Mouse (Mus musculus) right cerebral cortex, adult 18-20 months (tissue): ENCODE results near the gene Olfr815.
"Not testable (repeated sequence)": the region's sequence is repeated elsewhere in the genome, so short reads cannot be mapped to it uniquely, and the experiment has no call there.

Experiments used
- DNase-seq: peaks from one replicate; pipeline ENCODE4 v3.0.0; 2022; ENCODE audit warnings: mixed read lengths

The Olfr815 gene

DNA sequence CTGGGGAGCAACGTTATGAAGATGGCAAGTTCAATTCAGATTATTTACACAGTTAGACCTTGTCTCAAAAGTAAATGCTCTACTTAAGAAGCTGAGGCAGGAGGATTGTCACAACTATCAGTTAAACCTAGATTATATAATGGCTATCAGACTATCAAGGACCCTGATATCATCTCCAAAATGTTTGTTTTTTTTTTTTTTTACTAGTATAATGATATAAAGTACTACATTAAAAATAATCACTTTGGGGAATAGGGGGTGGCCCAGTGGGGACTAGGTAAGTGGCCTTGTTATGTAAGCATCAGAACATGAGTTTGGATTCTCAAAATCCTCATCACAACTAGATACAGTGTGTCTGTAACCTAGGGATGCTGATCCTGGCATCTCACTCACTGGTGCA lies at the start of gene Olfr815:
Gene Olfr815, minus strand, starts transcription at position 101 of the 400 bp plus-strand sequence.
- not testable (repeated sequence) for DNase-seq

DNA sequence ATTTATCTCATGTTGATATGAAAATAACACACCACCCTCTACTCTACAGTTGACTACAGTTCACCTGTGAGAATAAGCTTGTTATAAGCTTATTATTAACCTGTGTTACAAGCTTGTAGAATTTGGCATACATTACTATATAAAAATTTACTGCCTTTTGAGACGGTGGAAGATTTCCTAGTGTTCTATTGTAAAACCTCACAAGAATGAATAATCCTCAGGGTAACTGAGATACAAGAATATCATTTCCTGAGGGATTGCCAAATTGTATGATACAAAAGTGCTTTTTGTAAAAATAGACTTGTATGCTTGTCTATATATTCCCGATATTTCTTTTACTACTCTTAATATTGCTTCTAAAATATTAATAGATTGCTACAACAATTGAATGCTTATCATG lies 43.3 kb upstream of the Olfr815 start, which contains the start of gene Olfr818:
Gene Olfr818, minus strand, starts transcription at position 101 of the 400 bp plus-strand sequence.
- no peak for DNase-seq

DNA sequence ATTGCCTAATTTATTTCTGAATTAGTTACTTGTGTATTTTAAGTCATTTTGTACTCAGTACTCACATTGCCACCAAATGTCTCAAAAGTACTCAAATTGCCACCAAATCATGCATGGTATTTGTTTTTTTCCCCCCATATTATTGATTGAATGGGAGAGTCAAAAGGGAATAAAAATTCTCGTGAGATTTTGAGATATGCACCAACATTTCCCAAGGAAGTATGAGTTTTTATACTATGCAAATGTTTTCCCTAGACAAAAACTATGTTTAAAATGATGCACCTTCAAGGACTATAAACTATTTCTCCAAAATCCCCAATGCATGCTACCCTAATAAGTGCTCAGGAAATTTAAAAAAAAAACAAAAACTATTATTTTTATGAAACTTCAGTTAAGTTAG lies 9.8 kb upstream of the Olfr815 start, which contains the start of gene Olfr816:
Gene Olfr816, minus strand, starts transcription at position 101 of the 400 bp plus-strand sequence.
- no peak for DNase-seq

DNA sequence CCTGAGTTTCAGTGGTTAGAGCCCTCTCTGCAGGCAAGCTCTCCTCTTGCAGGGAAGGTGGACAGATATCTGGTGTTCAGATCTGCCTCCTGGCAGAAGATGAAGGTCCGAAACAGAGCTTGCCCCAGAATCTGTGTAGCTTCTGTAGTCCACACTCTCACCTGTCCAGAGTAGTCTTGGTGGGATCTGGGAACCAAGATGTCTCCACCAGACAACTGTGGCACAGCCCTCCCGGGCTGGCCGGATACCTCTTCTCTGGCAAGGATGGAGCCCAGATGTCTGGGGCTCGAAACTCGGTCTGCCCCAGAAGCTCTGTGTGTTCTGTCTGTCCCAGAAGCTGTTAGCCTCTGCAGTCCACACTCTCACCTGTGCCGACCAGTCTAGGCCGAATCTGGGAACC lies 19.7 kb downstream of the Olfr815 start:
- DNase-seq: no peak

DNA sequence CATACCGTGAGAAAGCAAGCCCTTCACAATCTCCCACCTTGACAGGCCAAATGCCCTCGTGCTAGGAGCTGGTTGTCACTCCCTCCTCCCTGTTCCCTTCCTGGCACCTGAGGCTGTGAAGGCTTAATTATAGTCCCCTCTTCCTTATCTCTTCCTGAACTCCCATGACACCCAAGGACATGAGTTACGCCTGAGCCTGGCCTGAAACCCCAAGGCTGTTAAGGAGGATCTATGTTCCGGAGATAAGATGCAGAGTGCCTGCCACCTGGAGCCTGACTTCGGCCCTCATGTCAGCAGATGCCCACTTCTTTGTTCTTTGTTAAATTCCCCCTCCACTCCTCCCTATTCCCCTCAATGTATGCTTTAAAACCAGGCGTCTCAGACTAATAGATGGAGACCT lies 20.2 kb downstream of the Olfr815 start:
- not testable (repeated sequence) for DNase-seq

DNA sequence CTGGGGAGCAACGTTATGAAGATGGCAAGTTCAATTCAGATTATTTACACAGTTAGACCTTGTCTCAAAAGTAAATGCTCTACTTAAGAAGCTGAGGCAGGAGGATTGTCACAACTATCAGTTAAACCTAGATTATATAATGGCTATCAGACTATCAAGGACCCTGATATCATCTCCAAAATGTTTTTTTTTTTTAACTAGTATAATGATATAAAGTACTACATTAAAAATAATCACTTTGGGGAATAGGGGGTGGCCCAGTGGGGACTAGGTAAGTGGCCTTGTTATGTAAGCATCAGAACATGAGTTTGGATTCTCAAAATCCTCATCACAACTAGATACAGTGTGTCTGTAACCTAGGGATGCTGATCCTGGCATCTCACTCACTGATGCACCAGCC lies 25.9 kb downstream of the Olfr815 start, which contains the start of gene Olfr814:
Gene Olfr814, minus strand, starts transcription at position 101 of the 400 bp plus-strand sequence.
- DNase-seq: not testable (repeated sequence)

DNA sequence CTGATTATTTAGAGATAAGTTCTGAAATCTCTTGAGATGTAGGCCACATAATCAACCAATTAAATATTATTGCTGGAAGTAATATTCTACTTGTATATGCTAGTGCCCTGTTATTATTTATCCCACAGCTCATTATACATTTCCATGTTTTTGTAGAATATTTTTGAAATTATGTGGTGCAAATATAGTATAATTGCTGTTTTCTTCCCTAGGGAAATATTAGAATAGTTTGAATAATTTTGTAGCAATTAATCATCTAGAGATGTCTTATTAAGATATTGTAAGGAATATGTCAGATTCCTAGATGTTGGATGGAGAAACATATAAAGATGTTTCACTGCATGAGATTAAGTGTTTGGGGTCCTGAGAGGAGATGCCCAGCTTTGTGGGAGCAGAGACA lies 50.6 kb downstream of the Olfr815 start, which contains the start of gene Olfr813:
Gene Olfr813, plus strand, starts transcription at position 301 of the 400 bp plus-strand sequence.
- no peak for DNase-seq
